Mouse (Mus musculus) neural tube, embryonic 10.5 days (tissue): Measurements from ENCODE around the gene Galr2.
A peak's percentile ranks its signal among the peaks of the same experiment; 100 is the strongest.

Source experiments
- DNase-seq: peaks from one replicate; pipeline ENCODE4 v3.0.0-alpha.2; 2017; ENCODE audit warnings: low spot score; ENCODE audit errors: extremely low spot score

Galr2 gene

DNA sequence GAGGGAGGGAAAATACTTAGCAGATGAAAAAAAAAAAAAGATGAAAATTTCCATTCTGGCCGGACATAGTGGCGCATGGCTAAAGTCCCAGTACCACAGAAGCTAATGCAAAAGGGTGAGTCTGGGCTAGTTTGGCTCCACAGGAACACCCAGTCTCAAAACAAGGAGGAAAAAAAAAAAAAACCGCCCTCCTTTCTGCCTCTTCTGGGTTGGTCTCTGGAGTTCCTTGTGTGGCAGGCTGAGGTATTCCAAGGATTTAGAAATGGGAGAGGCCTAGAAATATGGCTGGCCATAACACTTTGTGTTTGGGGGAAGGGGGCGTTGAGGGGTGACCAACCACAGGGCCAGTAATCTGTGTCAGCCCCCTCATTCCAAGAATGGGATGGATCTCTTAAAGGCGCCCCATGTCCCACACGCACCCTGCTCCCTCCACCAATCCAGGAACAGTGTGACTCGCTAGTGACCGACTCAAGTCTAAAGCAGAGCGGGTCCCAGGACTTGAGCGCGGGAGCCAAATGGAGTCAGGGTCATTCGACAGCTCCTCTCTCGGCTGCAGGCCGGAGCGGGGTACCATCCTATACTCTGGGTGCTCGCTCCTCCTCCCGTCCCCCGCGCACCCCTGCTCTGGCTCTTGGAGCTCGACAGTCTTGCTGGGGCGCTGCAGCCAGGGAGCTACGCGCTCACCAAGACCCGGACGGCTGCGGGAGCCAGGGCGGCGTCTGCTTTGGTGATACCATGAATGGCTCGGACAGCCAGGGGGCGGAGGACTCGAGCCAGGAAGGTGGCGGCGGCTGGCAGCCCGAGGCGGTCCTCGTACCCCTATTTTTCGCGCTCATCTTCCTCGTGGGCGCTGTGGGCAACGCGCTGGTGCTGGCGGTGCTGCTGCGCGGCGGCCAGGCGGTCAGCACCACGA, at the start of gene Galr2:
Gene Galr2, plus strand, starts transcription at position 189 of the 913 bp plus-strand sequence.
- peak; percentile 53 for DNase-seq

DNA sequence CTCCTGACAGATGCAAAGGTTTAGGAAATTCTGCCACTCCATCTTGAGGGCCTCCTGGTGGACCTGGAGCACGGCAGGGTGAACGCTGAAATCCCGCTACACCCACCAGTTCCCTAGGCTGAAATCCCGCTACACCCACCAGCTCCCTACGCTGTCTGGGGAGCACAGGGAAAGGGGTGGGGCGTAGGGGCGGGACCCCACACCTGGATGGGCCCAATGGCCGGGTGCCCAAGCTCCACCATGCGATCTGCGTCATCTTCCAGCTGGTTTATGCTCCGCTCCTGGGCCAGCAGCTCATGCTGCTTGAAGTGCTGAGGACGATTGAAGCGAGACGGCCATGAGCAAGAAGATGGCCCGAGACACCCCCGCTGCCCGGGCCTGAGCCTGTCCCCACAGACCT, 48.3 kb upstream of the Galr2 start:
- DNase-seq: no peak

- DNase-seq: no peak
Observed at GRCm38 (mm10) chr11:116234901-116235300, 45.8 kb upstream of the Galr2 start.

- no peak for DNase-seq
Observed at GRCm38 (mm10) chr11:116237742-116238395, 42.9 kb upstream of the Galr2 start, which contains the start of gene Evpl. Evpl (minus strand) TSS chr11:116238077.

GRCm38 (mm10) chr11:116239797-116240196, 40.9 kb upstream of the Galr2 start:
- peak; percentile 48 for DNase-seq

GRCm38 (mm10) chr11:116241744-116242235, 38.9 kb upstream of the Galr2 start:
- DNase-seq: peak; percentile 66

DNA sequence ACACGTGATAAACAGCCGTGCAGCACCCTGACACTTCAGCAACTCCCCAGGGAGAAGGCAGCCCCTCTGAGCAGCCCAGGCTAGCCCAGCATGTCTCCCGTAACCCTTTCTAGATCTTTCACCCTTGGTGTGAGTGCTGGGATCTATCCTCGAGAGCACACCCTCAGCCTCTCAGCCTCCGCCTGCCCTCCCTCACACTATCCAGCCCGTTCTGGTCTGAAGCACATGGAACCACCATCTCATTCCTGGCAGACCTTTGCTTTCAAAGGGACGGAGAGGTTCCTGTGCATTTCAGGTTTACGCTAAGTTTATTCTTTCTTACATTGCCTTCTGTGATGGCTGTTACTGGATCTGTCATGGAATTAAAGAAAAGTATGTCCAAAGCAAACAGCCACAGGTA, 36.2 kb upstream of the Galr2 start:
- DNase-seq: no peak

GRCm38 (mm10) chr11:116245616-116246015, 35.1 kb upstream of the Galr2 start:
- DNase-seq: no peak

GRCm38 (mm10) chr11:116247502-116248222, 33.1 kb upstream of the Galr2 start:
- DNase-seq: no peak

DNA sequence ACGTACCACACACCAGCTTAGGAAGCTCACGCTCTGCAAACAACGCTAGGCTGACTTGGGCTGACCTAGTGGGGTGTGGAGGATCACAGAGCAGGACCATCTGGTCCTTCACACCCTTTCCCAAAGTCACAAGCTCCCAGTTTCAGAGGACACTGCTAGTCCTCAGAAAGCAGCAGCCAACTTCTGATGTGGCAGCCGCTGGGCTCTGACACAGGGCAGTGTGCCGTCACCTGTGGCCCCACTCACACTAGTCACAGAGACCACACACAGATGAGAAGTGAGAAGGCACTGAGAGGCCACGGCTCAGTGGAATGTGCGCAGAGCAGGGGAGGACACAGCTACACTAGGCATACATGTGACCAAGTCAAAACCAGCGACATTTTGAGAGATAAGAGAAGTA, 29.8 kb upstream of the Galr2 start:
- DNase-seq: no peak

DNA sequence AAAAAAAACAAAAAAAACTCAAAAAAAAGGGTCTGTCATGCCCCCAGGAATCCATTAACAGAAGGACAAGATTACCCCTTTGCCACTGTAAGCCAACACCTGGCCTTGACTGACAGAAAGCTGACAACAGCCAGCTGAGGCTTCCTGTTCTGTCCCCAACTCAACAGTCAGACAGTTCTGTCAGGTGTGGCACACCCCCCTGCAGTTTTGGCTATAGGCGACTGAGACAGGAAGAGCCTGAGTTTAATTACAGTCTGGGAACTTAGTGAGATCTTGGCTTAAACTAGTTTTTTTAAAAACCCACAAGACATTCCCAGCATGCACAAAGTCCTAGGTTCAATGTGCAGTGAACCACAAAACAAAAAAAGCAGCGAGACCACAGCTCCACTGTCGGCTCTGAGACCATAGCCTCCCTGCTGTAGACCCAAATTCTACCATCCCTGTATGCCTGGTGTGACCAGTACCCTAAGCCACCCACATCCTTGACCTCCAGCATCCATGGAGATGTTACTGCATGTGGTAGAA, 27.6 kb upstream of the Galr2 start:
- no peak for DNase-seq

DNA sequence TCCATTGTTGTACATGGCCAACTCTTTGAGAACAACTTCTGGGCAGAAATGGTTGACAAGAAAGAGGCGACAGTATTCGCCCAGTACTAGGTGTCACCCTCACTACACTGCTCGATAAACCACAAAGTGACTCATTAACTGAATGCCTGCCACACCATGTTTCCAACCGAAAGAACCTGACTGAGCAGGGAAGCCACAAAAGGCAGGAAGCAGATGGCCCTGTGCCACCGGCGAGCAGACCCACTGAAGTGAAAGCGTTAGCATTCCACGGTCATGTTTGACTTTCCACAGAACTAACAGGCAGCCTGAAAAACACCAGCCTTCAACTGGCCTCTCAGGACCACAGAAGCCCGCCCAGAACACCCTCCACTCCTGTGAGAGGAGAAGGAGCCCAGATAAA, 26.1 kb upstream of the Galr2 start:
- DNase-seq: no peak

GRCm38 (mm10) chr11:116255090-116255981, 25.4 kb upstream of the Galr2 start:
- no peak for DNase-seq

DNA sequence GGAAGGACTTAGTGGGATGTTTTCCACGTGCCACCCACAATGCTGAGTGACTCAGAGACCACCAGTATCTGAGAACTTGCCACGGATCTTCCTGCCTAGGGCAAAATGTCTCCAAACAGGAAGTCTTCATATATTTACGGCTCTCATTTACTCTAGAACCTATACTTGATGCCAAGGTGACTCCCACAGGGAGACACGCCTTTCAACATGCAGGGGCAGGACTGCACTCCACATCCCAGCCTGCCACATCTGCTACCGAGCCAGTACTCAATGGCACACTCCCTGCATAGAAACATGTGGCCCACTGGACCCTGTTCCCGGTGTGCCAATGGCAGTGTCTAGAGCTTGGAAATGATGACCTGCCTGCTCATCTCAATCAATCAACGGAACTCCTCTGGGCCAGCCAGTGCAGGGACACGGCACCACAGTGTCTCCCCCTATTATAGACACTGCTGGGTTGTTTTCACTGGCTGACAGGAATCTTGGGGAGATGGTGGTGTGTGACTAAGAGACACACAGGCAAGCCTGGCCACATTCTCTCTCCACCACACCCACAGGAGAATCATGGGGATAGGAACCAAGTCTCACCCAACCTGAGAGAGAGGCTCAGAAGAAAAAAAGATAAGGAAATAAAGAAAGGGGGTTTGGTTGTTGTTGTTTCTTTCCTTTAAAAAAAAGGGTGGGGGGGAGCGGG, 24.6 kb upstream of the Galr2 start:
- no peak for DNase-seq

DNA sequence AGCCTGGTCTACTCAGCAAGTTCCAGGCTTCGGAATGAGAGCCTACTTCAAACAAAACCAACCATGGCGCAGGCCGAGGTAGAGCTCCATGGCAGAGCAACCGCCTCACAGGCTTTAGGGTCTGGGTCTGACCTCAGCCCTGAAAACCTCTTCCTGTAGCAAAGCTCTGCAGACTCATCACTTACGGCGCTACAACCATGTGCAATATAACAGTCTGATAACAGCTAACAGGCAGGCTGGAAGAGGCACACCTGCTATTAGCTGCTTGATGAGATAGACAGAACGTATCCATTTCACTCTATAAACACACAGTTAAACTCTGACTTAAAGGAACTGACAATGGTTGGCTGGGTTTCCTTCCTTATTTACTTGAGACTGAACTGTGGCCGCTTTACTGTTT, 21.3 kb upstream of the Galr2 start:
- no peak for DNase-seq

- DNase-seq: no peak
Observed at GRCm38 (mm10) chr11:116260259-116260658, 20.5 kb upstream of the Galr2 start.

- no peak for DNase-seq
Observed at GRCm38 (mm10) chr11:116265352-116265751, 15.4 kb upstream of the Galr2 start.

DNA sequence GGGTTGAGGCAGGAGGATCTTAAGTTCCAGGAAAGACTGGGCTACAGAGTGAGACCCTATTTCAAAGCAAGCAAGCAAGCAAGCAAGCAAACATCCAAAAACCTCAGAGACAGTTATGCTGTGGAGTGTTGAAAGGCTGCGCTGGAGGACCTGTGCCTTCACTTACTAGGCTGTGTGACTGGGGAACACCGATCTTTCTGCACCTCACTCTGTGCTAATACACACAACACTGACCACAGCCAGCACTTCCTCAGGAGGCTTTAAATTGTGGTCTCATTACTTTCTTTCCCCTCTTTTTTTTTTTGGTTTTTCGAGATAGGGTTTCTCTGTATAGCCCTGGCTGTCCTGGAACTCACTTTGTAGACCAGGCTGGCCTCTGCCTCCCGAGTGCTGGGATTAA, 14.9 kb upstream of the Galr2 start:
- DNase-seq: no peak

- DNase-seq: no peak
Observed at GRCm38 (mm10) chr11:116267637-116268036, 13.1 kb upstream of the Galr2 start.

GRCm38 (mm10) chr11:116268313-116268712, 12.4 kb upstream of the Galr2 start:
- DNase-seq: no peak
